Mouse (Mus musculus): Measurements from ENCODE around the gene Ppm1h. TPM values are rescaled to one million over a fixed set of nuclear protein-coding genes. Genes with fewer than 3 reads are reported as not detected.

Ppm1h gene
- total RNA-seq, 2 experiments from 2014 or later, result 21.4 to 28.5 TPM

DNA sequence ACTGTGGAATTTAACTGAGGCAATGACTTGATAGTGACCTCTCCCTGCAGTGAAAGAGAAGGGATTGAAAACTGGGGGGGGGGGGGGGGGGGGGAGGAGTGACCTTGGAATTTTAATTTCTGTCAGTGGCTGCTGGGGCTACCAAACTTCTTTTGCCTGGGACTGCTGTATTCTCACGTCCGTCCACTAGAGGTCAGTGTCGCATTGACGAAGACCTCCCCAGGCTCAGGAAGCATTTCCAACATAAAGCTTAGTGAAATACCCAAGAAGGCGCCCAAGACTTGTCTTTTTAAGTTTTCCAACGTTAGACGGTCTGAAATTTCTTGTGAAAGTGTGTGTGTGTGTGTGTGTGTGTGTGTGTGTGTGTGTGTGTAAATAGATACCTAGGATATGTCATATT lies 125.3 kb downstream of the Ppm1h start:
- peak; percentile 66 for ATAC-seq (replicated peaks; ENCODE audit: poor library complexity)

DNA sequence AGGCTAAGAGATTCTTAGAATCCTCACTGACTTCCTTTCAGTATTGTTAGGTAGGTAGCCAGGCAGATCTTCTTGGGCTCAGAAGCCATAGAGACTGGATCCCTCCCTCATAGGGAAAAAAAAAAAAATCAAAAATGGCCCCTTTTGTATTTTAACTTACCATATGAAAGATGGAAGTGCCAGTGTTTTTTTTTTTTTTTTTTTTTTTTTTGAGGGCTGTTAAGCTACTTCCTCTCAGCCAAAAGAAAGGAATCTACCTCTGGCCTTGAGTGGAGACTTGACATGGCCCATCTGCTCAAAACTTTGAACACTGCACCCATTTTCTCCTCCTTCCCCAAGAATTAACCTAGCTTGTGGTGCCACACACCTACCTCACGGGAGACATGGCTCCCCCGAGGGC lies 127.3 kb downstream of the Ppm1h start:
- ATAC-seq (replicated peaks; ENCODE audit: poor library complexity), result no peak

DNA sequence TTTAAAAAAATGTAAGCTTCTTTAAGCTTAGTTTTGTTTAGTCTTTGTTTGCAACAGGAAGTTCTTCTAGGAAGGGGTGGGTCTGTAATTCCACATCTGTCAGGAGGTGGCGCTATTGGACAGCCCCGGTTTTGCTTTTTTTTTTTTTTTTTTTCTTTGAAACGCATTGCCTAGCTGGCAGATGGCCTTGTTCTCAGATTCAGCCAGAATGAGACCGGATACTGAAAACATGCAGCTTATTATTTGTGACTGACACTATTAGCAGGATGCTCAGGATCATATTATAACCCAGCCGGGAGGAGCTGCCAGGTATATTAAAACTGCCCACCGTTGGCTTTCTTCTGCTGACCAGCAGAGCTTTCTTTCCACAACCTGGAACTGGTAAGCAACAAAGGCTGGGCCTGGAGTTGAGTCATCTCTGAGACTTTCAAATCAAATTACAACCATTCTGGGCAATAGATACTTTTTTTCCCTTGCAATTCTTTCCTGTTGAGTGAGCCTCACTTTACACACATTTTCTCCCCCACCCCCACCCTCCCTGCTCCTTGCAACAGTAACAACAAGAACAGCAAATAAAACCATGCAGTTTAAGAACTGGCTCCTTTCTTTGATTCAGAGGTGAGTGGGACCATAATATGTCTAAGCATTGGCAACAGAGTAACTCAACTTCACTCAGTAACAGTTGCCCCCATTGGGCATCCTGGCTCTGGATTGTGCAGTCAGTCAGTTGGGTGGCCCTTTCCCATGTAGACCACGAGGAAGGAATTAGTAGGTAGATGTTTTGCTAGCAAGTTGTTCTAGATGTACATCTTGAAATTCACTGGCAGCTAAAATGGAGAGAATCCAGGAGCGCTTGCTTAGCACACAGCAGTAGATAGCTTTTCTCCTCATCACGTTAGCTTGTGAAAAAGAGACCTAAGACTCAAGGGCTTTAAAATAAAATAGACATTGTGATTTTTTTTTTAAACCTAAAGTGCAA lies 128.9 kb downstream of the Ppm1h start:
- peak; percentile 86 for ATAC-seq (replicated peaks; ENCODE audit: poor library complexity)

DNA sequence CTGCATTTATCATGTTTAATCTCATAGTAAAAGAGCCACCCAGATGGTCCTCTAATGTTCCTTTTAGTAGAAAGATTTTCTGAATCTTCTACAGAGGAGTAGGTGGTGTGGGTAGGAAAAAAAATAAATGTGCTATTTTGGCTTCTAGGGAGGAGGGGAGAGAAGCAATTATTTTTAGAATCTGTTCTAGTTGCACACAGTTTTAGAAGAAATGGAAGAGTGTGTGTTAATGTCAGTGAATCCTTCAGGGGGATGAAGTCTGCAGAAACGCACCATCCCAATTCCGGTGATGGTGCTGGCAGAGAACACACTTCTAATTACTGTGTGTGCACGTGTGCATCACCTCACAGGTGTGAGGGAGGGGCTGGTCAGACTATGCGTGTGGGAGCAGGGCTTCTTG lies 129.6 kb downstream of the Ppm1h start:
- no peak for ATAC-seq (replicated peaks; ENCODE audit: poor library complexity)

DNA sequence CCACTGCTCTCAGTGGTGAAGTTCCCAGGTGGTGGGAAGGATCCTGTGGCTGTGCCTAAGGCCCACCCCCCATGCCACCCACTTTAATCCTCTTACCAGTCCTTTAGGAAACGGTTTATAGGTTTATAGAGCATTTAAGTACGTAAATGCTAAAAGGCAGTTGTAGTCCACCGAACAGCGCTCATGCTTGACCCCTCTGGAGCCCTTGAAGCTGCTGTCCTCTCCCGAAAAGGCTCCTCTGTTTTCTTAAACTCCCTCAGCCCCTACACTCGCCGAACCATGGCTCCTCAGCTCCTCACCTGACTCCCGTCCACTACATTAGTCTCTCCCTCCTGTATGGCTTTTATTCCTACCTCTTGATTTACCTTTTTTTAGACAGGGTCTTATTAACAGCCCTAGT lies 131.3 kb downstream of the Ppm1h start:
- ATAC-seq (replicated peaks; ENCODE audit: poor library complexity), result no peak

DNA sequence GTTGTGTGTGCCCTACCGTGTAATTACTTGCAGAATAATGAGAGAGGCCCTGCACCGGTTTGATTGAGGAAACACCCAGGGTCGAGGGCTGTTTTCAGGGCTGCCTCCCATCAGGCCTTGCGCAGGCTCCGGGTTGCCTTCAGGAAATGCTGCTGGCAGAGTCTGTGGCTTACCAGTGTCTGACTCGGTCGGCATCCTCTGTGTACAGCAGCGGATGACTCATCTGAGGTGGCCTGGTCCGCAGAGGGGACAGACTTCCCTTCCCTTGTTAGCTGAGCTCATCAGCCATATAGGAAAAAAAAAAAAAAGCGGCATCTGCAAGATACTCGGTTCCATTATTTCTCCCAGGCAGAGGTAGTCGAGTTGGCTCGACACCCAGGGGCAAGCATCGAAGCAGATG lies 136.5 kb downstream of the Ppm1h start:
- ATAC-seq (replicated peaks; ENCODE audit: poor library complexity), result peak; percentile 97

DNA sequence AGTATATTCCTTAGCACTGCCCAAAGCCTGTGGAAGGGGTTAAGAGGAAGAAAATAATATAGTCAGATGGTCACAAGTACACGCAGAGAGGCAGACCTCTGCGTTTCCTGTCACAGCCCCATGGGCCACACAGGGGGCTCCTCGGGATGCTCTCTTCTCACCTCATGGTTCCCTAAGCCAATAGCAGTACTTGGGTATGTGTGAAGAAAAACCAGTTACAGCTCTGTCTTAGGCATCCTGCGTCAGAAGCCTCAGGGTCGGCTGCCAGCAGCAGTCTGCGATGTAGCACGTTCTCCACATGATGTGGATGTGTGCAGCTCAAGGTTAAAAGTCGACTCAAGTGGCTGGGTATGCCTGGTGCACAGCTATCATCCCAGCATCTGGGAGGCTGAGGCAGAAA lies 139.2 kb downstream of the Ppm1h start:
- no peak for ATAC-seq (replicated peaks; ENCODE audit: poor library complexity)

DNA sequence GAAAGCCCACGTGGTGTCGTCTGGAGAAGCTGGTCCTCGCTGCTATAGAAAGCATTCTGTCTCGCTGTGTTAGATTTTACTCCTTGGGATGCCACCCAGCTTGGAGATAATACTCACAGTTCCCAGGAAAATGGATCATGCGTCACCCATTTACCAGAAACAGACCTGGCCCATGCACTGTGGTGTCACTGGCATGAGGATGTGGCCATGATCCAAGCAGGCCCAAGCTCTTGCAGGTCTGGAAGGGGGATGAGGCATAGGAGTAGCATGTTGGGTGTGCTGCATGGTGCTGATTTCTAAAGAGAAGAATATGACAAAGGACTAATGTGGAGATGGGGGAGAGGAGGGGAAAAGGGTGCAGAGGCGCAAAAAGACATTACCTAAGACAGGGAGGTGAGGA lies 141.2 kb downstream of the Ppm1h start:
- no peak for ATAC-seq (replicated peaks; ENCODE audit: poor library complexity)

DNA sequence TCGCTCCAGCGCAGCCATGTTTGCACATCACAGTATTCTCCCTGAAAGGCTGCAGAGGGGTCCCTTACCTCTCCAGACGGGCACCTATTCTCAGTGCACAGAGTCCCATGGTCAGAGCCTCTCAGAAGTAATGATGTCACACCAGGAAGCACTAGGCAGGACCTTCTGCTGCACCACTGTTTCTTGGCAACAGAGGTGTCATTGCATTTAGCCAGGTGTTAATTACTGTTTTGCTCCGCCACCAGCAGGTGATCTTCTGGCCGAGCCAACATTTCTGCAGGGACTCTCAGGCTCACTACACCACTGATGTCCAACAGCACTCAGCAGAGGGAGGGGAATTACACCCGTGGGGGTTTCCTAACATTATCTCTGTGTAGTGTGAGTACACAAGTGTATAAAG lies 143.0 kb downstream of the Ppm1h start:
- ATAC-seq (replicated peaks; ENCODE audit: poor library complexity), result no peak

DNA sequence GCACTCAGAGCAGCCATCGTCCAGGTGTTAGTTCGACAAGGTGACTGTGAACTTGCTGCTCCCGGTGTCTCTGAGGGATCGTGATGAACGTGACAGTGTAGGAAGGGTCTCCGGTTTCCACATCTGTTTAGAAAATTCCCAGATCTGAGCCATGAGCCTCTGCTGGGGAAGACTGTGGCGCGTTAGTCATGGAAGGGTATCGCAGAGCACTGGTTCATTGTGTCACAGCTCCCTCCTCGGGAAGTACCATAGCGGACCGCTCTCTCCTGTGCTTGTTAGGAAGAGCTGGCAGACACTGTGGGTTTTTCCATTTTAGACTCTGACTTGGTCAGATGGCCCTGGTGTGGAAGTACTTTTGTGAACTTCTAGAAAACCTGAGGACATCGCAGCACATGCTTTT lies 145.1 kb downstream of the Ppm1h start:
- no peak for ATAC-seq (replicated peaks; ENCODE audit: poor library complexity)

DNA sequence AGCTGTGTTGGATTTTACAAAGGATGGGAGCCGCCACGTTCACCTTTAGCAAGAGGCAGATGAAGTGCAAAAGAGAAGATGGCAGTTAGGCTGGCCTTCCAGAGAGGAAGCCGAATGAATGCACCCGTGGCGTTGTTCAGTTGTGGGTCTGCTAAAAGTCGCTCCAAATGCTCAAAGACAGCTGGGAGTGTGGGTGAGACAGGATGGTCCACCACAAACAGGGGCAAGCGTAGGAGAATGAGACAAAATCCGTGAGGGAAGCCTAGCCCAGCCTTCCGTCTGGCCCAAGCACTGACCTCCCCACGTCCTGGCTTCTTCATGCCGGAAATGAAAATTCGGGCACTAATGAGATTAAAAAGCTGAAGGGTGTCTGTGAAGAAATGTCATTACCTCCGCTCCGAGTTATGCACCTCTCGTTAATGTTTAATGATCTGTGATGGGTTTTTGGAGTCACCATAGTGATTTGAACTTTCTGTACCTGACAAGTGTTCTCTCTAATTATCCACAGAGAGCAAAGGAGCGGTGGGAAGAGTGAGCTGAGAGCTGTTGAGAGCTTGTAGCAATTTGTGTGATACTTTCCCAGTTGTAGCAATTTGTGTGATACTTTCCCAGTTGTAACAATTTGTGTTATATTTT lies 148.3 kb downstream of the Ppm1h start:
- ATAC-seq (replicated peaks; ENCODE audit: poor library complexity), result no peak

DNA sequence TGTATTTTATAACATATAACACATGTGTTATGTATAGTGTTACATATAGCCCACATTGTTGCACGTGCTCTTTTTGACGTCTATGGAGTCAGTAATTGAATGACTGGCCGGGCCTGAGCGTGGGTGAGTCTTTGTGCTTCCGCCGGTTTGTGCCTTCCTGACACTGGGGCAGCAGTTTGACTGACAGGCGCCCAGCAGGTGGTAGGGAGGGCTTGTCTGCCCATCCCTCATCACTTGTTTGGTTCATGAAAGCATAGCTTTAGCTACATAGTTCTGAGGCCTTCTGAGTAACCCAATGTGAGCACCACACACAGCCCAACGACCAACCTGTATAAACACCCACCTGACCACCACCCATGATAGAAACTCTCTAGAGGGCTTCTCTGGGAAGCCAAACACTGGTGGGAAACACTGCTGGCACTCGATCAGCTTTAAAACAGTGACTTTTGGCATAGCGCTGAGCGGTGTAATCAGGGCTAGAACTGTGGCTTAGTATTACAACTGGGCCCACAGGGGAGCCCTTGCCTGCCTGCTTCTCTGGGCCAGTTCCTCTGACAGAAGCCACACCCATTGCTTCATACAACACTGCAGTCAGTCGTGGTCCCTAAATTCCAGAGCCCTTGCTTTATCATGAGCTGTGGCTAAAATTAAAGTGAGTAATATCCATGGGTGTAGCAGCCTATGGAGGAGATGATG lies 149.3 kb downstream of the Ppm1h start:
- ATAC-seq (replicated peaks; ENCODE audit: poor library complexity), result no peak

DNA sequence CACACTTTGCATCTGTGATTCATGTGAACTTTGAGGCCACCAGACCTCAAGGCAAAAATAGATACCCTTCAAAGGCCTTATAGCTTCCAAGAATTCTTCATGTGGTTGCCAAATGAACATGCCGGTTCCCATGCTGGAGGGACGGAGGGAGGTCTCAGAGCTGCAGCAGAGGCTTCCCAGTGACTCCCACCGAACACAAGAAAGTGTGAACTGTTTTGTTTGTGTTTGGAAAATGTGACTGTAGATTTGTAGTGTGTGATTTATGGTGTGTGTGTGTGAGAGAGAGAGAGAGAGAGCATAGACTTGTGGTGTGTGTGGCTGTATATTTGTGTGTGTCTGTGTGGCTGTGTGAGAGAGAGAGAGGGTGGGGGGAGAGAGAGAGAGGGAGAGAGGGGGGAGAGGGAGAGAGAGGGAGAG lies 151.2 kb downstream of the Ppm1h start:
- ATAC-seq (replicated peaks; ENCODE audit: poor library complexity), result no peak

DNA sequence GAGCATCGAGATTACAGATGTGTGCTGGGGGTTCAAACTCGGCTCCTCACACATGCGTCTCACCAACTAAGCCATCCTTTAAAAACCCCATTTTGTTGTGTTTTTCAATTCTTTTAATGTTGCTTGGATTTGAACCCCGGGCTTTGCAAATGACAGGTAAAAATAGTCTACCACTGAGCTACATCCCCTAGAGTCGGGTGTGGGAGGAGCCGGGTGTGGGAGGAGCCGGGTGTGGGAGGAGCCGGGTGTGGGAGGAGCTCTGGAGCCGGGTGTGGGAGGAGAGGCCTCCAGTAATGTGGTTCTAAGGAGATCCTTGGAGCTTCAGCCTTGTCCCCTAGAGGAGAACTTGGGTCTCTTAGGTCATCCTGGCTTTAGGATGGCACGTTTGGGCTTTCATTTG lies 152.1 kb downstream of the Ppm1h start:
- no peak; the same call in 1 of the 2 replicates for ATAC-seq (replicated peaks; ENCODE audit: poor library complexity)

DNA sequence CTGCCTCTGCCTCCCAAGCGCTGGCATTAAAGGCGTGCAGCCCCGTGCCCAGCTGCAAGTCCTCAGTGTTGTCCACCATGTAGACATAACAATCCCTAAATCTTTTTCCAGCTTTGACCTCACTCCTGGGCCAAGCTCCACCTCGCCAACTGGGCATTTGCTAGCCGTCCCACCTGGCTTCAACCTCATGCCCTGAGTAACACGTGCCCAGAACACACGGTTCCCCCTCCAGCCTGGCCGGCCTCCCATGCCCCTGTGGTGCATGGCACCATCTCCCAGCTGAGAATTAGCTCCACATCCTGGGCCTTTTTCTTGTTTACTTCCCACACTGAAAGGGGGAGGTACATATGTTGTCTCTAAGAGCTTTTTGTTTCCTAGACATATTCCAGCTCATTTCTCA lies 163.5 kb downstream of the Ppm1h start:
- ATAC-seq (replicated peaks; ENCODE audit: poor library complexity), result no peak

DNA sequence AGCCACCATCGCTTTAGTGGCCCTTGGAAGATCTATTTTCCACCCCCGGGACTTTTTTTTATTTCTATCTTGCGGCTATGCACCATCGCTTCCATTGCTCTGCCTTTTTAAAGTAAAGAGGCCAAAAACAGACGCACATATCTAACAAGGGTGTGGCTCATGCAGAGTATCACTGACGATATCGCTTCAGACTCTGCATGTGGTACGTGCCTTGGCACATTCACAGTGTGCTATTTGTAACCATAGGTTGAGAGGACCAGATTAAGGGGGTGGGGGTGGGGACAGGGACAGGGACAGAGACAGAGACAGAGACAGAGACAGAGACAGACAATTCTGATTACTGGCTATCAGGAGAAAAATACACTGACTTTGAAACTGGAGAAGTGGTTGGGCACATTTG lies 164.4 kb downstream of the Ppm1h start:
- ATAC-seq (replicated peaks; ENCODE audit: poor library complexity), result no peak

DNA sequence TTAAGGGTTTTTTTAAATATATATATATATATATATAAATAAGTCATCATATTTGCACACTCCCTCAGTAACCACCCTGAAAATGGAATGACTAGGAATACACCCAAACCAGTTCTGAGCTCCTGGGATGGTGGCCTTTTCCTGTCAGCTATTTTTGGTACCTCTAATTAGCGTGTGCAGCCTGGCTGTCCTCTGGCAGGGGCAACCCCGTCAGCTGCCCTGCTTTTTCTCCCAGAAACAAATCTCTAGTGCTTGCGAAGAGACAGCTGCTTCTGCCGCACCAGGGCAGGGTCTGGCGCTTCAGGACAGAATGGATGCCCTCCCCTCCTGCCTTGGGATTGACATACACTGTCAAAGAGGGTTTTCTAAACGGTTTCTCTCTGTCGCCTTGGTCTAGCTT lies 166.9 kb downstream of the Ppm1h start:
- no peak for ATAC-seq (replicated peaks; ENCODE audit: poor library complexity)

DNA sequence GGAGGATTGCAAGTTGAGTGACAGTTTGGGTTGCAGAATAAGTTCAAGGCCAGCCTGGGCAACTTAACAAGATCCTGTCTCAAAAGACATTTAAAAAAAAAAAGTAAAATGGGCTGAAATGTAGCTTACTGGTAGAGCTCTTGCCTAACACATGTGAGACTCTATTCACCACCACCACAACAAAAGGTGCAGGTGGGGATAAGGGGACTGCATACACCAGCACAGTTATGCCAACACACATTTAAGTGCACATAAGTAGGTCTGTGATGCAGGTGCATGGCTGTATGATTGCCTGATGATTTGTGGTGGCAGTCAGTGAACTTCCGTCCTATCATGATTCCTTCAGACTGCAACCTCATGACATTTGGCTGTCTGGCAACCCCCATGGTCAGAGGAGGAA lies 167.9 kb downstream of the Ppm1h start:
- no peak for ATAC-seq (replicated peaks; ENCODE audit: poor library complexity)

DNA sequence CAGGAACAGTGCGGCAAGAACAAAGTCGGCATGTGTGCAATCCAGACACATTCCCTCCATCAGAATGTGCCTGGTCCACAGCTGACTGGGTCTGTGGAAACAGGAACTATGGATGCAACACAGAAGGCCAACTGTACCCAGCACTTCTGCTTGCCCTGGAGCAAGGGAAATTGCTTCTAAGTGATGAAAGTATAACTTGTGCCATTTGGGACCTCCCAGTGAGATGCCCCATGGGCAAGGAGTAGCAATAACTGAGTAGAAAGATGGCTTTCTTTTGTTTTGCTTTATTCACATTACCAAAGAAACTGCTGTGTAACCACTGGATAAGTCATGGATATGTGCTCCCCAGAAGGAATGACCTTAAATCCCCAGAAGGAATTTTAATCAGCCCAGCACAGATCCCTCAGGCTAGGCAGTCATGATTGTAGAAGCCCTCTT lies 169.5 kb downstream of the Ppm1h start:
- peak; percentile 87 for ATAC-seq (replicated peaks; ENCODE audit: poor library complexity)

DNA sequence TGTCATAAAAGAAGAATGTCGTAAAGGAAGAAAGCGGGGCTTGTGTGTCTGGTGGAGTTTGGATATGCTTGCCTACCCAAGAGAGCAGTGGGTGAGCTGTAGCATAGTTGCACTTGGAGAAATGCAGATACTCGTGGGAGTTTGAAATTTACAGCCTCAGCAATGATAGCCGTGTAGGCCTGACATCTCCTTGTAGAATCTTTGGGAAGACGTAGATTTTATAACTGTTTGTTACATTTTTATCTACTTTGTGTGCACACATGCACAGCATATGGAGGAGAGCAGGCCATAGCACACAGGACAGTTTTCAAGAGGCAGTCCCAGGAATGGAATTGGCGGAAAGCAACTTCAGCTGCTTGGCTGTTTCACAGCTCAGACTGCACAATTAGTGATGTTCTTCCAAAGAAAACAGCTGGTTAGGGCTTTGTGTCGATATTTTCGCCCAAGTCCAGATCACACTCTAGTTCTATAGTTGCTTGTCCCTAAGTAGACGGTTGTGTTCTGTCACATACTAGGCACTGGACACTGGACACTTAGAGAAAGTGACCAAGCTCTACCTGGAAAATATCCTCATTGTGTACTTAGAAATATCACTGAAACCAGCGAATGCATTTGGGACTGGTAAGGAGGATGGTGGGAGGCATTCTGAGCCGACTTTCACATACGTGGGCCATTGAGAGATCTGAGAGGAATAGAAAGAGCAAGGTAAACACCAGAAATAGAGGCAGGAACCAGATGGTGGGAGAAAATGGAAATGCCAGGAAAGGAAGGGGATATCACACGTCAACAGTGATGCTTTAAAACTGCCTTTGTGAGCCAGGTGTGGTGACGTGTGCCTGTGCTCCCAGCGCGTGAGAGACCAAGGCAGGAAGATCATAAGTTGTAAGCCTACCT lies 173.0 kb downstream of the Ppm1h start:
- no peak for ATAC-seq (replicated peaks; ENCODE audit: poor library complexity)

DNA sequence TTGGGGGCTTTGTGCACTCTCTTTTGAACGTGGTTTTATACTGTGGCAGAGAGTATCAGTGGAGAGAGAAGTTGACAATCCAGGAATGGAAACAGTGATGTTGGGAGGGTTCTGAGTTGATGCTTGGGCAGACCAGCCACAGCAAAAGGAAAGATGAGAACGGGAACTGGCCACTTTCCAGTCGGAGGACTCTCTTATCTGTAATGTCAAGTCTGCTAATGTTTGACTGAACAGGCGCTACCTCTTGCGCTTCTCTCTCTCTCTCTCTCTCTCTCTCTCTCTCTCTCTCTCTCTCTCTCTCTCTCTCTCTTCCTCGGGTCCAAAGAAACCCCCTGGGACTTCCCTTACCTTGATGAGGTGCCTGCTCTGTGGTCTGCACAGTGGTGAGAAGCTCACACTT lies 176.0 kb downstream of the Ppm1h start:
- ATAC-seq (replicated peaks; ENCODE audit: poor library complexity), result no peak

Data from megakaryocyte progenitor cell, adult 5-6 weeks (primary cell).